Mouse (Mus musculus): ENCODE data around the gene Fcgrt. TPM values are rescaled to one million over a fixed set of nuclear protein-coding genes. Genes with fewer than 3 reads are reported as not detected.

Fcgrt gene
- polyA plus RNA-seq, 1 experiment from 2014 or later: 9.8 TPM

DNA sequence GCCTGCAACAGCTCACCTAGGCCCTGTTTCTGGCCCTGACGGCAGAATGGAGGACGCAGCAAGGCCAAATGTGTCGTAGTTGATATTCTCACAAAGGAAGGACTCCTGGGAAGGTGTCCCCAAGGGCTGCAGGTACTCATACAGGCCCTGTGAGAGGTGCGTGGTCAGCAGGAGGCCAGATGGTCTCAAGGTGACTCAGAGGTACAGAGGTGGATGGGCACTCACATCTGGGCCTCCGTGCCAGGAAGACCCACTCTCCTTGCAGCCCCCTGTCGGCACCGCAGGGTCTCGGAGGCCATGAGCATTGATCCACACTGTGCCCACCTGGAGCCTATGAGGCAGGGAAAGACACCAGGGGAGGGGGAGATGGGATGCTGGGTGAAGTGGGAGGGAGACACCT, 41.8 kb upstream of the Fcgrt start:
- H3K9me3 ChIP-seq (ENCODE audit: control insufficient read depth, low read length): no peaks in the 10 kb centered on the region
- no peak overlapping the region for H3K4me2 ChIP-seq (ENCODE audit: low read depth, severe bottlenecking)
- no peaks in the 10 kb centered on the region for H3K27me3 ChIP-seq (ENCODE audit: control insufficient read depth, insufficient read depth, low read length)
- no peak for DNase-seq (ENCODE audit: low spot score)
- no peak overlapping the region for H3K4me3 ChIP-seq (ENCODE audit: low read depth, low read length)
- WGBS: 93% methylated on average over 8 of the region's 8 CpGs
- no peak overlapping the region for H3K9ac ChIP-seq (ENCODE audit: low read length)
- H3K27ac ChIP-seq (replicated peaks; ENCODE audit: low read depth, low read length): no peak overlapping the region
- H3K36me3 ChIP-seq (ENCODE audit: control insufficient read depth, insufficient read depth, low read length): peaks cover 2% of the 10 kb centered on the region; the same call in 1 of the 2 replicates
- ATAC-seq (ENCODE audit: insufficient number of reproducible peaks, low FRiP score, low TSS enrichment, low read depth): no peak
- H3K4me1 ChIP-seq (ENCODE audit: control insufficient read depth, insufficient read depth, low read length): no peaks in the 10 kb centered on the region

DNA sequence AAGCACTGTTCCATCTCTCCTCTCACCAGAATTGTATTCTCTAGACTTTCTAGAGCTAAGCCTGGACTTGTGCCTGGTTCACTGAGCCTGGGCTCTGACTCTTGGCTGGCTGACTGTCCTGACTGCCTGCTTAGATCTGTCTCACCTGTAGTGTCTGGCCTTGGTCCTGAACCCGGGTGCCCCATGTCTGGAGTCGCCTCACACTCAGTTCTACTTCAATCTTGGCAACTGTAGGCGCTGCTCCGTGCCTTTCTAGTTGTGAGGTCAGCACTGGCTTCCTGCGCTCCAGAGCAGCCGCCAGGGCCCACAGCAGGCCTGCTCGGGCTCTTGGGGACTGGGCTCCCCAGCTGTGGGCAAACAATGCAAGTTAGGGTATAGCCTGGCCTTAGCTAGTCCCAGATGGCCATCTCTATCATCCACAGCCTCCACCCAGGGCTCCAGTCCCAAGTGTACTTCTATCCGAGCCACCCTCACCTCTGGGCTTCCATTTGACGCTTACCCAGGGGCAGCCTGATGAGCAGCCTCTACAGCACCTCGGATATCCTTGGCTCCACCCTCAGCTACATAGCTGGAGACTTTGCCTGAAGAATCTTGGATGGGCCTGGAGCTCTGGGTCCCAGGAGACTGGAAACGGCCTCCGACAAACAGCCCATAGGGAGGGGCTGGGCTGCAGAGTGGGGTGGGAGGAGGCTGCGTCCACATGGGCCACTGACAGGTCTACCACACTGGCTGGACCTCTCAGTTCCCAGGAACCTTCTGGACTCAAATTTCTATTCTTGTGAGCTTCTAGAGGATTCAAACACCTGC, 40.9 kb upstream of the Fcgrt start:
- H3K9ac ChIP-seq (ENCODE audit: low read length): no peak overlapping the region
- H3K36me3 ChIP-seq (ENCODE audit: control insufficient read depth, insufficient read depth, low read length): peaks cover 2% of the 10 kb centered on the region; the same call in 1 of the 2 replicates
- 83% methylated on average over 13 of the region's 13 CpGs for WGBS
- DNase-seq (ENCODE audit: low spot score) (no peak), ATAC-seq (ENCODE audit: insufficient number of reproducible peaks, low FRiP score, low TSS enrichment, low read depth) (no peak)
- no peak overlapping the region for H3K4me2 ChIP-seq (ENCODE audit: low read depth, severe bottlenecking)
- no peaks in the 10 kb centered on the region for H3K4me1 ChIP-seq (ENCODE audit: control insufficient read depth, insufficient read depth, low read length)
- H3K27me3 ChIP-seq (ENCODE audit: control insufficient read depth, insufficient read depth, low read length): no peaks in the 10 kb centered on the region
- no peak overlapping the region for H3K27ac ChIP-seq (replicated peaks; ENCODE audit: low read depth, low read length)
- H3K9me3 ChIP-seq (ENCODE audit: control insufficient read depth, low read length): no peaks in the 10 kb centered on the region
- H3K4me3 ChIP-seq (ENCODE audit: low read depth, low read length): no peak overlapping the region

DNA sequence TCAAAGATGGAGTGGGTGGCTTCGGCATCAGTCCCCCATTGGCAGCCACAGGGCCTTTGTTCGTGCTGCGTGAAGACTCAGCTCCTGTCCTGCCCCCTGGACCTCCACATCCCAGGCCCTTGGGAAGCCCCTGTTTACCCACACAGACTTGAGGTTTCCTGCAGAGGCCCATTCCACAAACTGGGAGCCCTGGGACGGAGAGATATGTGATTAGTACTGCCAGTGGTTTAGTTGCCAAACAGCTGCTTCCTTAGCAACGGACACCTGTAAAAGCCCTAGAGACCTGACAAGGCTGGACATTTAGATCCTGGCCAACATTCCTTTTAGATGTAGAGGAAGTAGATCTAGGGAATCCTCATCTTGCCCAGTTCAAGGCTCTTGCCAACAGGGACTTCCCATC, 38.3 kb upstream of the Fcgrt start:
- no peak for ATAC-seq (ENCODE audit: insufficient number of reproducible peaks, low FRiP score, low TSS enrichment, low read depth)
- no peak for DNase-seq (ENCODE audit: low spot score)
- Histone ChIP-seq H3K36me3 (ENCODE audit: control insufficient read depth, insufficient read depth, low read length) (no peaks in the 10 kb centered on the region; the same call in 1 of the 2 replicates), H3K9ac (ENCODE audit: low read length) (no peak overlapping the region), H3K9me3 (ENCODE audit: control insufficient read depth, low read length) (no peaks in the 10 kb centered on the region), H3K4me3 (ENCODE audit: low read depth, low read length) (no peak overlapping the region), H3K4me2 (ENCODE audit: low read depth, severe bottlenecking) (no peak overlapping the region), H3K27me3 (ENCODE audit: control insufficient read depth, insufficient read depth, low read length) (no peaks in the 10 kb centered on the region; the same call in 1 of the 2 replicates), H3K4me1 (ENCODE audit: control insufficient read depth, insufficient read depth, low read length) (no peaks in the 10 kb centered on the region), H3K27ac (replicated peaks; ENCODE audit: low read depth, low read length) (no peak overlapping the region)
- WGBS: 92% methylated on average over 5 of the region's 5 CpGs

DNA sequence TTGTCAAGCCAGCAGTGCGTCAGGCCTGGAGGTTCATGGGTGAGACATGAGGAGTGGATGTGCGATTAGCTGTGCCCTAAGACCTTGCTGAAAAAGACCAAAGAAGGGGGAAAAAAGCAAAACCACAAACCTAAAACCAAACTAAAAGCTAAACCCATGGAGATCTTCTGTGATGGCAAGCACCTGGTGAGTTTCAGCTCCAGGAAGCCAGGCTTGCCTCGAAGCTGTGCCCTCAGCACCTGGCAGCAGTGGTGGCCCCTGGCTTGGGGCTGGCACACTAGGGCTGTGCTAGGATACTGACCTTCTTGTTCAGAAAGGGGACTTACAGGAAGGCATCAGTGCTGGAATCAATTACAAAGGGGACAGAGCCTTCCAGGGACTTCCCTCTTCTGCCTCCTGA, 37.7 kb upstream of the Fcgrt start:
- Histone ChIP-seq H3K27me3 (ENCODE audit: control insufficient read depth, insufficient read depth, low read length) (no peaks in the 10 kb centered on the region; the same call in 1 of the 2 replicates), H3K4me3 (ENCODE audit: low read depth, low read length) (no peak overlapping the region), H3K27ac (replicated peaks; ENCODE audit: low read depth, low read length) (no peak overlapping the region), H3K4me2 (ENCODE audit: low read depth, severe bottlenecking) (no peak overlapping the region), H3K36me3 (ENCODE audit: control insufficient read depth, insufficient read depth, low read length) (no peaks in the 10 kb centered on the region; the same call in 1 of the 2 replicates), H3K9me3 (ENCODE audit: control insufficient read depth, low read length) (no peaks in the 10 kb centered on the region), H3K9ac (ENCODE audit: low read length) (no peak overlapping the region), H3K4me1 (ENCODE audit: control insufficient read depth, insufficient read depth, low read length) (no peaks in the 10 kb centered on the region)
- DNase-seq (ENCODE audit: low spot score) (no peak), ATAC-seq (ENCODE audit: insufficient number of reproducible peaks, low FRiP score, low TSS enrichment, low read depth) (no peak)
- WGBS: 91% methylated on average over 3 of the region's 3 CpGs

DNA sequence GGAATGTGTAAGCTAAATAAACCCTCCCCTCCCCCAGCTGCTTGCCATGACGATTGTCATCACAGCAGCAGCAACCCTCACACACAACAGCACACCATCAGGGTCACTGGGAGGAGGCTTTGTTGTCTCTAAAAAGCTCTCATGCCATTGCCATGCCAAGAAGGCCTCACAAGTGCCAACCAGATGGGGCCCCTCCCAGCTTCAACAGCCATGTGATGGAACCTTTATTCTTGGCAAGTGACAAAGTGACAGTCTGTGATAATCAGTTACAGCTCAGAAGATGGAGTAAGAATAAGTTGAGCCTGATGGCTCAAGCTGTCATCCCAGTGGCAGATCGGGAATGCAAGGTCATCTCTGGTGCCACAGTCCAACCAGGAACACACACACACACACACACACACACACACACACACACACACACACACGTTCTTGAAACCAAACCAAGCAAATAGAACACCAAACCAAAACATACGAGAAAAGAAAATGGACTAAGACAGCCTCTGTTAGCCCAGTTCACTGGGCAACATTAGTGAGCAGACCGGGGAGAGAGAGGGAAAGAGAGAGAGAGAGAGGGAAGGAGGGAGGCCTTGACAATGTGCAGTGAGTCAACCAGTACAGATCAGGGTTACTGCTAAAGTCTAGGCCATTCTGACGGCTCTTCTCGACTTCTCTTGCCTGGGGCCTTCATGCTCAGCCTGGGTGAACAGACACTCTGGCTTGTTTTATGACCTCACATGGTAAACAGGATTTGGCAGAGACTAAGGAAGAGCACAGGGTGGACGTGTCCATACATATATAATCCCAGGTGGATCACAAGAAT, 36.5 kb upstream of the Fcgrt start:
- H3K9ac ChIP-seq (ENCODE audit: low read length): no peak overlapping the region
- H3K4me1 ChIP-seq (ENCODE audit: control insufficient read depth, insufficient read depth, low read length): no peaks in the 10 kb centered on the region
- H3K4me3 ChIP-seq (ENCODE audit: low read depth, low read length): no peak overlapping the region
- H3K27ac ChIP-seq (replicated peaks; ENCODE audit: low read depth, low read length): no peak overlapping the region
- ATAC-seq (ENCODE audit: insufficient number of reproducible peaks, low FRiP score, low TSS enrichment, low read depth) (no peak), DNase-seq (ENCODE audit: low spot score) (no peak)
- WGBS: 73% methylated on average over 8 of the region's 8 CpGs
- no peaks in the 10 kb centered on the region; the same call in 1 of the 2 replicates for H3K36me3 ChIP-seq (ENCODE audit: control insufficient read depth, insufficient read depth, low read length)
- H3K27me3 ChIP-seq (ENCODE audit: control insufficient read depth, insufficient read depth, low read length): no peaks in the 10 kb centered on the region; the same call in 1 of the 2 replicates
- no peak overlapping the region for H3K4me2 ChIP-seq (ENCODE audit: low read depth, severe bottlenecking)
- H3K9me3 ChIP-seq (ENCODE audit: control insufficient read depth, low read length): no peaks in the 10 kb centered on the region

DNA sequence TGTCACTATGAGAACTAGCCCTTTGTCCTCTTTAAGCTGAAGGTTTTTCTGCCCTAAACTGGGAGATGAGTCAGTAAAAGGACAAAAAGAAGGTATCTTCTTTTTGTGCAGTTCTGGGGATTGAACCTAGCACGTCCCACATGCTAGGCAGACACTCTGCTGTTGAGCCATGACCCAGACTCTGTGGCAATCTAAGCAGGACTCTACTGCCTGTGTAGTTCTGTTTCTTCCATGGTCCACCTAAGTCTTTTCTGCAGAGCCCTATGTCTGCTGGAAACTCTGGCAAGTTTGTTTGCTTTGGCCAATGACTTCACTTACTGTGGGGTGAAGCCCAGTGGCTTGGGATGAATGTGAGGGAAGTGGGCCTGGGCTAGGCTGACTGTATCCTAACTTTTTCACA, 34.8 kb upstream of the Fcgrt start:
- 69% methylated on average over 1 of the region's 1 CpGs for WGBS
- H3K4me1 ChIP-seq (ENCODE audit: control insufficient read depth, insufficient read depth, low read length): no peaks in the 10 kb centered on the region
- H3K4me2 ChIP-seq (ENCODE audit: low read depth, severe bottlenecking): no peak overlapping the region
- no peaks in the 10 kb centered on the region; the same call in 1 of the 2 replicates for H3K36me3 ChIP-seq (ENCODE audit: control insufficient read depth, insufficient read depth, low read length)
- no peak for ATAC-seq (ENCODE audit: insufficient number of reproducible peaks, low FRiP score, low TSS enrichment, low read depth)
- no peaks in the 10 kb centered on the region for H3K9me3 ChIP-seq (ENCODE audit: control insufficient read depth, low read length)
- DNase-seq (ENCODE audit: low spot score): no peak
- H3K9ac ChIP-seq (ENCODE audit: low read length): no peak overlapping the region
- no peaks in the 10 kb centered on the region; the same call in 1 of the 2 replicates for H3K27me3 ChIP-seq (ENCODE audit: control insufficient read depth, insufficient read depth, low read length)
- no peak overlapping the region for H3K4me3 ChIP-seq (ENCODE audit: low read depth, low read length)
- no peak overlapping the region for H3K27ac ChIP-seq (replicated peaks; ENCODE audit: low read depth, low read length)

DNA sequence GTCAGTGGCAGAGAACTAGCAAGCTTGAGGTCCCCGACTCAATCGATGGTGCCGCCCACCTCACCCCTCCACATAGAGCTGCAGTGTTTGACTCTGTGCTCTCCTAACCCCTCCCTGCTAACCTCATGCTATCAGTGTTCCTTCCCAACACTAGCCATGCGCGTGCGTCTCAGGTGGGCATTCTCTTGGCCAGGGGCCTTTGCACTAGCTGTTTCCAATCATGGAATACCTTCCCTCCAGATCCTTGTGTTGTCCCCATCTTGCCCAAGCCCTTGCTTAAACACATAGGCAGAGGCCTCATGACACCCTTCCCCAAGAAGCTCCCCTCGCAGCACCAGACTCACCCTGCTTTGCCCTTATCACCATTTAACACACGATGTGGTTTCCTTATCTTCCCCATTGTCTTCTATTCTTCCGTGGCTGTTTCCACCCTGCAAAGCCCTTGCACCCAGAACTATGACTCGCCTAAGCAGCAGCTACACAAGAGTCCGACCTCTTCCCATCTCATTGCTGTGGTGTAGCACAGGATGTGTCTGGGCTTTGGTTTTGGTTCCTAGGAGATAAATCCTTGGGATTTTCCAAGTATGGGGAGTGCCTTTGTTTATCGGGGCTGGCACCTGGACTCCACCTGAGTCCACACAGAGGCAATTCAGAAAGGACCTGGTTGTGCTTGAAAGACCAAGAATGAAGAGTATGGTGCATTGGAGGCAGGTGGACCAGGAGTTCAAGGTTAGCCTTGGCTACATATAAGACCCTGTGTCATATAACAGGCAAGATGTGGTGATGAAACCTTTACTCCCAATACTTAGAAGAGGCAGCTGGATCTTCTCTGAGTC, 33.7 kb upstream of the Fcgrt start:
- Histone ChIP-seq H3K36me3 (ENCODE audit: control insufficient read depth, insufficient read depth, low read length) (no peaks in the 10 kb centered on the region), H3K9ac (ENCODE audit: low read length) (no peak overlapping the region), H3K27me3 (ENCODE audit: control insufficient read depth, insufficient read depth, low read length) (no peaks in the 10 kb centered on the region; the same call in 1 of the 2 replicates), H3K4me1 (ENCODE audit: control insufficient read depth, insufficient read depth, low read length) (no peaks in the 10 kb centered on the region), H3K9me3 (ENCODE audit: control insufficient read depth, low read length) (no peaks in the 10 kb centered on the region), H3K4me2 (ENCODE audit: low read depth, severe bottlenecking) (no peak overlapping the region), H3K4me3 (ENCODE audit: low read depth, low read length) (no peak overlapping the region), H3K27ac (replicated peaks; ENCODE audit: low read depth, low read length) (no peak overlapping the region)
- DNase-seq (ENCODE audit: low spot score): no peak
- no peak for ATAC-seq (ENCODE audit: insufficient number of reproducible peaks, low FRiP score, low TSS enrichment, low read depth)
- 83% methylated on average over 12 of the region's 12 CpGs for WGBS
